Mouse (Mus musculus) intestine, embryonic 16.5 days (tissue): Measurements from ENCODE around the gene Olfr1087. TPM values are rescaled to one million over a fixed set of nuclear protein-coding genes. Genes with fewer than 3 reads are reported as not detected.
"Not testable (repeated sequence)": the region's sequence is repeated elsewhere in the genome, so short reads cannot be mapped to it uniquely, and the experiment has no call there.

Experiments used
- ATAC-seq: fragments of 200-750 bp; cut with Nextera tagmentation; 2 replicates; pipeline ENCODE4 v1.8.0; 2017; ENCODE audit warnings: moderate TSS enrichment, moderate library complexity
- H3K27ac ChIP-seq: fragments of 300-500 bp; sonication (generic); 2 replicates; pipeline ENCODE4 v1.5.1; 2014; ENCODE audit warnings: mild to moderate bottlenecking, low read length
- H3K27me3 ChIP-seq: fragments of 300-500 bp; sonication (generic); replicated peaks from 2 replicates; pipeline ENCODE4 v1.6.1; 2014; ENCODE audit warnings: low read length, control low read depth, mixed read lengths; ENCODE audit not compliant: control insufficient read depth, insufficient read depth
- H3K36me3 ChIP-seq: fragments of 300-500 bp; sonication (generic); 2 replicates; pipeline ENCODE4 v1.6.1; 2014; ENCODE audit warnings: low read length, control low read depth; ENCODE audit not compliant: control insufficient read depth, insufficient read depth
- H3K4me1 ChIP-seq: fragments of 300-500 bp; sonication (generic); 2 replicates; pipeline ENCODE4 v1.6.1; 2014; ENCODE audit warnings: low read length, control low read depth, mixed read lengths; ENCODE audit not compliant: control insufficient read depth, insufficient read depth
- H3K4me2 ChIP-seq: fragments of 300-500 bp; sonication (generic); 2 replicates; pipeline ENCODE4 v1.6.1; 2014; ENCODE audit warnings: low read depth, low read length, control low read depth
- H3K4me3 ChIP-seq: fragments of 300-500 bp; sonication (generic); 2 replicates; pipeline ENCODE4 v1.5.1; 2014; ENCODE audit warnings: mild to moderate bottlenecking, low read length
- H3K9ac ChIP-seq: fragments of 300-500 bp; sonication (generic); 2 replicates; pipeline ENCODE4 v1.6.1; 2014; ENCODE audit warnings: low read depth, low read length
- H3K9me3 ChIP-seq: fragments of 300-500 bp; sonication (generic); 2 replicates; pipeline ENCODE4 v1.6.1; 2016; ENCODE audit warnings: low read length, control low read depth; ENCODE audit not compliant: control insufficient read depth
- WGBS: fragments of 180-500 bp; shearing (Covaris S2); extraction: QIAGEN DNeasy Blood & Tissue Kit; methylation state at CpG from one replicate; pipeline ENCODE4 v1.1.7; 2014; 5-methylcytosine and 5-hydroxymethylcytosine counted together
- polyA plus RNA-seq: library from polyadenylated mRNA; unstranded; fragments of >200 nt; fragmentation: Nextera tagmentation; extraction: Ambion mirVana; gene quantifications from 2 replicates; pipeline ENCODE4 v1.2.1, GENCODE M21; 2015

Gene Olfr1087
- not detected in 2 replicates for polyA plus RNA-seq

- no peak within 1 kb of the TSS for H3K27ac ChIP-seq
- no peak within 1 kb of the TSS for H3K4me2 ChIP-seq
- H3K9me3 ChIP-seq, result no peaks in the 10 kb centered on the region
- no peak within 1 kb of the TSS for H3K4me3 ChIP-seq
- H3K4me1 ChIP-seq, result no peaks in the 10 kb centered on the region
- H3K27me3 ChIP-seq, result no peaks in the 10 kb centered on the region
- no peak within 1 kb of the TSS for H3K9ac ChIP-seq
- H3K36me3 ChIP-seq, result no peaks in the 10 kb centered on the region
- ATAC-seq, result no peak
Observed at GRCm38 (mm10) chr2:86698295-86698694, at the start of gene Olfr1087. Gene Olfr1087 (minus strand): TSS chr2:86698395.

GRCm38 (mm10) chr2:86733601-86734000, 35.4 kb upstream of the Olfr1087 start, which contains the start of gene Olfr1089:
Gene Olfr1089 (minus strand): TSS chr2:86733701.
- no peak within 1 kb of the TSS for H3K9ac ChIP-seq
- H3K36me3 ChIP-seq, result no peaks in the 10 kb centered on the region
- no peaks in the 10 kb centered on the region for H3K9me3 ChIP-seq
- H3K27me3 ChIP-seq, result no peaks in the 10 kb centered on the region
- H3K27ac ChIP-seq, result no peak within 1 kb of the TSS
- H3K4me1 ChIP-seq, result no peaks in the 10 kb centered on the region
- H3K4me2 ChIP-seq, result no peak within 1 kb of the TSS
- ATAC-seq, result no peak
- no peak within 1 kb of the TSS for H3K4me3 ChIP-seq

GRCm38 (mm10) chr2:86679992-86680391, 18.2 kb downstream of the Olfr1087 start, which contains the start of gene Olfr1086:
Gene Olfr1086 (minus strand): TSS chr2:86680092.
- no peaks in the 10 kb centered on the region for H3K27me3 ChIP-seq
- H3K4me1 ChIP-seq, result no peaks in the 10 kb centered on the region
- H3K27ac ChIP-seq, result no peak within 1 kb of the TSS
- H3K9ac ChIP-seq, result no peak within 1 kb of the TSS
- H3K4me2 ChIP-seq, result no peak within 1 kb of the TSS
- no peaks in the 10 kb centered on the region for H3K36me3 ChIP-seq
- no peak within 1 kb of the TSS for H3K4me3 ChIP-seq
- no peaks in the 10 kb centered on the region for H3K9me3 ChIP-seq
- ATAC-seq, result no peak
- whole genome bisulfite sequencing, result 83% methylated on average over 2 of the region's 2 CpGs

GRCm38 (mm10) chr2:86661919-86662318, 36.3 kb downstream of the Olfr1087 start, which contains the start of gene Olfr1085:
Gene Olfr1085 (minus strand): TSS chr2:86662019.
- H3K4me1 ChIP-seq, result no peaks in the 10 kb centered on the region
- no peak within 1 kb of the TSS for H3K9ac ChIP-seq
- ATAC-seq, result no peak
- H3K27me3 ChIP-seq, result no peaks in the 10 kb centered on the region
- H3K4me2 ChIP-seq, result no peak within 1 kb of the TSS
- WGBS, result 21% methylated on average over 1 of the region's 1 CpGs
- no peaks in the 10 kb centered on the region for H3K9me3 ChIP-seq
- H3K4me3 ChIP-seq, result no peak within 1 kb of the TSS
- no peak within 1 kb of the TSS for H3K27ac ChIP-seq
- no peaks in the 10 kb centered on the region for H3K36me3 ChIP-seq

GRCm38 (mm10) chr2:86639625-86640024, 58.6 kb downstream of the Olfr1087 start, which contains the start of gene Olfr1084:
Gene Olfr1084 (minus strand): TSS chr2:86639725.
- not testable (repeated sequence) for ATAC-seq, H3K27me3 ChIP-seq, H3K36me3 ChIP-seq, H3K9ac ChIP-seq, H3K9me3 ChIP-seq, H3K4me1 ChIP-seq, H3K4me2 ChIP-seq, H3K27ac ChIP-seq, H3K4me3 ChIP-seq
- 89% methylated on average over 1 of the region's 1 CpGs for WGBS

Other genes with a start within 250 kb of the Olfr1087 start
- not detected in 2 replicates for gene Olfr1065, start 247.8 kb downstream of the Olfr1087 start, polyA plus RNA-seq
- not detected in 2 replicates for gene Olfr1066, start 242.1 kb downstream of the Olfr1087 start, polyA plus RNA-seq
- not detected in 2 replicates for gene Olfr228, start 211.0 kb downstream of the Olfr1087 start, polyA plus RNA-seq
- gene Olfr1076, start 189.9 kb downstream of the Olfr1087 start, polyA plus RNA-seq, result not detected in 2 replicates
- not detected in 2 replicates for gene Olfr1079, start 155.9 kb downstream of the Olfr1087 start, polyA plus RNA-seq
- gene Olfr1080, start 140.2 kb downstream of the Olfr1087 start, polyA plus RNA-seq, result not detected in 2 replicates
- not detected in 2 replicates for gene Olfr1082, start 99.4 kb downstream of the Olfr1087 start, polyA plus RNA-seq
- not detected in 2 replicates for gene Olfr1084, start 58.7 kb downstream of the Olfr1087 start, polyA plus RNA-seq
- gene Olfr1085, start 36.4 kb downstream of the Olfr1087 start, polyA plus RNA-seq, result not detected in 2 replicates
- not detected in 2 replicates for gene Olfr1086, start 18.3 kb downstream of the Olfr1087 start, polyA plus RNA-seq
- not detected in 2 replicates for gene Olfr1089, start 35.3 kb upstream of the Olfr1087 start, polyA plus RNA-seq
- gene Olfr1090, start 60.6 kb upstream of the Olfr1087 start, polyA plus RNA-seq, result not detected in 2 replicates
- gene Olfr1093, start 84.1 kb upstream of the Olfr1087 start, polyA plus RNA-seq, result not detected in 2 replicates
- not detected in 2 replicates for gene Olfr141, start 111.6 kb upstream of the Olfr1087 start, polyA plus RNA-seq
- gene Olfr1094, start 126.3 kb upstream of the Olfr1087 start, polyA plus RNA-seq, result not detected in 2 replicates
- gene Olfr1095, start 153.3 kb upstream of the Olfr1087 start, polyA plus RNA-seq, result not detected in 2 replicates
- not detected in 2 replicates for gene Gm13723, start 176.4 kb upstream of the Olfr1087 start, polyA plus RNA-seq
- gene Olfr1097, start 193.8 kb upstream of the Olfr1087 start, polyA plus RNA-seq, result not detected in 2 replicates
- gene Olfr1098, start 226.2 kb upstream of the Olfr1087 start, polyA plus RNA-seq, result not detected in 2 replicates